Mouse (Mus musculus) left cerebral cortex, postnatal 25 days (tissue): ENCODE measurements around the gene Eno1. TPM values are rescaled to one million over a fixed set of nuclear protein-coding genes. Genes with fewer than 3 reads are reported as not detected.

Experiments used
- DNase-seq, 2 experiments: peaks; one replicate each; pipeline ENCODE4 v3.0.0; 2022; ENCODE audit warnings: low spot score in 2 of 2, mixed read lengths in 1 of 2
- intact Hi-C: fragments of 180-260 bp; cut with DNase I; formaldehyde crosslinking; loops from one replicate; pipeline ENCODE4 v1.15.1; 2025
- total RNA-seq, 2 experiments: library from RNA; stranded (reverse); gene quantifications; 2 replicates each; pipeline ENCODE4 v1.2.3; 2021

The Eno1 gene
- total RNA-seq, 2 experiments from 2014 or later = 424 to 432 TPM

GRCm38 (mm10) chr4:150223830-150224229 is 12.7 kb upstream of the Eno1 start:
- intact Hi-C loops = no loop called here
- no peak for DNase-seq

GRCm38 (mm10) chr4:150225700-150226099 is 10.8 kb upstream of the Eno1 start:
- intact Hi-C loops = no loop called here
- no peak for DNase-seq

GRCm38 (mm10) chr4:150226818-150227688 is 9.5 kb upstream of the Eno1 start:
- intact Hi-C loops = no loop called here
- DNase-seq = peak in 1 of 2 experiments; percentile 80

GRCm38 (mm10) chr4:150228581-150229348 is 7.8 kb upstream of the Eno1 start:
- intact Hi-C loops = no loop called here
- no peak for DNase-seq

- intact Hi-C loops = no loop called here
- no peak for DNase-seq
Observed at GRCm38 (mm10) chr4:150229747-150230390, 6.7 kb upstream of the Eno1 start.

GRCm38 (mm10) chr4:150230460-150231407 is 5.8 kb upstream of the Eno1 start:
- intact Hi-C loops = no loop called here
- DNase-seq = peak; percentile 74 to 92

- DNase-seq = peak in 1 of 2 experiments; percentile 79
- intact Hi-C loops = no loop called here
Observed at GRCm38 (mm10) chr4:150231871-150232270, 4.7 kb upstream of the Eno1 start.

- DNase-seq = peak in 1 of 2 experiments; percentile 69
Observed at GRCm38 (mm10) chr4:150234599-150235327, 1.8 kb upstream of the Eno1 start.

GRCm38 (mm10) chr4:150235585-150235984 is 936 bp upstream of the Eno1 start:
- intact Hi-C loops = no loop called here
- no peak for DNase-seq

More at GRCm38 (mm10) chr4:150234599-150235327, 1.8 kb upstream of the Eno1 start:
- intact Hi-C loops = no loop called here

- intact Hi-C loops = no loop called here
Observed at GRCm38 (mm10) chr4:150236031-150236430, 490 bp upstream of the Eno1 start.

GRCm38 (mm10) chr4:150237636-150238361 is 1.3 kb downstream of the Eno1 start:
- intact Hi-C loops = no loop called here

More at GRCm38 (mm10) chr4:150236031-150236430, 490 bp upstream of the Eno1 start:
- DNase-seq = no peak

GRCm38 (mm10) chr4:150238433-150239086 is 2.0 kb downstream of the Eno1 start:
- intact Hi-C loops = no loop called here
- no peak for DNase-seq

More at GRCm38 (mm10) chr4:150237636-150238361, 1.3 kb downstream of the Eno1 start:
- no peak for DNase-seq

- DNase-seq = no peak
- intact Hi-C loops = no loop called here
Observed at GRCm38 (mm10) chr4:150239087-150239480, 2.6 kb downstream of the Eno1 start.

- intact Hi-C loops = no loop called here
- DNase-seq = no peak
Observed at GRCm38 (mm10) chr4:150239503-150239902, 3.0 kb downstream of the Eno1 start.

- intact Hi-C loops = no loop called here
- peak; percentile 84 to 88 for DNase-seq
Observed at GRCm38 (mm10) chr4:150239951-150240368, 3.4 kb downstream of the Eno1 start.

GRCm38 (mm10) chr4:150240381-150240886 is 3.9 kb downstream of the Eno1 start:
- intact Hi-C loops = no loop called here
- no peak for DNase-seq

- DNase-seq = no peak
- intact Hi-C loops = no loop called here
Observed at GRCm38 (mm10) chr4:150241708-150242107, 5.2 kb downstream of the Eno1 start.
